Mouse (Mus musculus) thymus, postnatal 36 days (tissue): Measurements from ENCODE around the gene Ccdc14.
"Not testable (repeated sequence)": the region's sequence is repeated elsewhere in the genome, so short reads cannot be mapped to it uniquely, and the experiment has no call there.

Experiments used
- DNase-seq, 2 experiments: peaks; one replicate each; pipeline ENCODE4 v3.0.0; 2022; ENCODE audit warnings: mixed read lengths in 2 of 2

The Ccdc14 gene

GRCm38 (mm10) chr16:34690334-34691144 lies at the start of gene Ccdc14:
TSS of gene Ccdc14 (plus strand) at chr16:34690616.
- DNase-seq: peak; percentile 76 to 83

DNA sequence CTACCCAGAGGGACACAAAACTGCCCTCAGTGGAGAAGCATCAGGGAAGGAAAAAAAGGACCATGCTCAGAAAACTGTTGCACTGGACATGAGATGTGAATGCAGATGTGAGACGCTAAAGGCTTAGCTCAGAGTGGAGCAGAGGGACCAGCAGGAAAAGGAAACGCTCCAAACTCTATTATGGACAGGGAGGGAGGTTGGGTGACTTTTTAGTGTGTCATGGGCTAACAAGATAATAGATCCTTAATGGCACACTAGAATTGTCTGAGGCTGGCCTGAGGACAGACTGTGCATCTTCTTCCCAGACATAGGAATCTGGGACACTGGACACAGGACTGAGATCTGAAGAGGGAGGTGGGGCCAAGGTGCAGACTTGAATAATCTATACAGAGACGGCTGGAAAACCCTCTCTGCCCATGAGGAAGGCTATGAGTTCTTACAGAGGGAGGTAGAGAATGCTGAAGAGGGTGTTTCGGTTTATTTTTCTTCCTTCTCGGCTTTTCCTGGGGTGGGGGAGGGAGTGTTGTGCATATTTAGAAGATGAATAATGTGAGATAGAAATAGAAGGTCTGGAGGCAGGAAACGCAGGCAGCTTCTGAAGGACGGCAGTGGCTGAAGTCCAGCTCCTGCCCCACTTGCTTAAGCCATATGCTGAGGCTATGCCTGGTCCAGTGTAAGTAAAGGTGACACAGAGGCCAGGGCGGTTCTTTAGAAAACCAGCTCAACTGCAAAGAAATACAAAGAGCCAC lies 46.7 kb upstream of the Ccdc14 start:
- no peak for DNase-seq

- DNase-seq: no peak
Observed at GRCm38 (mm10) chr16:34649621-34650020, 40.8 kb upstream of the Ccdc14 start, which contains the start of gene Ropn1. TSS of gene Ropn1 (plus strand) at chr16:34649921.

GRCm38 (mm10) chr16:34653023-34653422 lies 37.4 kb upstream of the Ccdc14 start:
- no peak for DNase-seq

DNA sequence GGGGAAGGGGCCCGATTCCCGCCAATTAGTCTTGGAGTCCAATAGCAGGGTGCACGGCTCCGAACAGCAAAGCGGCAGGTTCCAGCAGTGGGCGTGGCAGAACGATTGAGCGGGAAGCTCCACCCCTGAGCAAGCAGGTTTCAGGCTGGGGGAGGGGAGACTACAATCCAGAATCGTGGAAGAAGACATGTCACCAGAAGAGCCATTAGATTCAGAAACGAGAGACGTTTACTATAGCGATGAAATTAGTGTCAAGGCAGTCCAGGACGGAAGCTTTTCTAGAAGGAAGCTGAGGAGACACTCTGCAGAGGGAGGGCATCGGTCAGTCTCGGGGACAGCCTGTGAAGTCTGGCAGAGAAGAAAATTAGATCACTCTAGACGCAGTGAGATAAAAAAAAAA lies 32.9 kb upstream of the Ccdc14 start:
- not testable (repeated sequence) for DNase-seq

GRCm38 (mm10) chr16:34657983-34658382 lies 32.4 kb upstream of the Ccdc14 start:
- no peak for DNase-seq

- DNase-seq: no peak
Observed at GRCm38 (mm10) chr16:34658388-34658787, 32.0 kb upstream of the Ccdc14 start.

GRCm38 (mm10) chr16:34664553-34664952 lies 25.9 kb upstream of the Ccdc14 start:
- no peak for DNase-seq

DNA sequence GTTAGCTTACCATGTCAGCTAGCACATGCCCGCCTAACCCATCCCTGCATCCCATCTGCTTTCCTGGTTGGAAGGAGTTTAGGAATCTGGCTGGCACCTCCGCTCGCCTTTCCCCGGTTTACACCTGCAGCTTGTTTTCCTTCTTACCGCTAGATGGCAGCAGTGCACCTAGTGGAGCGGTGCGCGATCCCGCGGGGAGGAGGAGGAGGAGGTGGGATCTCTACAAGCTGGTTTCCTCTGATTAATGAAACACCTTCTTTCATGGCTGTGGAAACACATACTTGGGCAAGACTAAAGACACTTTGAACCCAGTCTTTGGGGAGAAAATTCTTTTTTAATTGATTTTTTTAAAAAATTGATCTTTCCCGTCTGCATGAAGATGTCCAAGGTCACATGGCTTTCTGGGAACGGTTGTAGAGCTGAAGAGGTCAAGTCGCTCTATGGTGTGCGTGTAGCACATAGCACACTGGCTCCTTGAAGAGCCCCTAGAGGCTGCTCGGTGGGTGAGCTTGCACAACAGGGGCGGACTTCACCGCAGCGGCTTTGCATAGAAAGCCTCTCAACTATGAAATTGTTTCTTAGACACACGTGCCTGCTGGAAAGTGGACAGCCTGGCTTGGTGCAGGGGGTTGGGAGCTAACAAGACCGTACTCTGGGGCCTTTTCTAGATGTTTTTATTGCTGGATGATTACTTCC lies 23.2 kb upstream of the Ccdc14 start:
- peak; percentile 45 to 49 for DNase-seq

- DNase-seq: no peak
Observed at GRCm38 (mm10) chr16:34668341-34668740, 22.1 kb upstream of the Ccdc14 start.

DNA sequence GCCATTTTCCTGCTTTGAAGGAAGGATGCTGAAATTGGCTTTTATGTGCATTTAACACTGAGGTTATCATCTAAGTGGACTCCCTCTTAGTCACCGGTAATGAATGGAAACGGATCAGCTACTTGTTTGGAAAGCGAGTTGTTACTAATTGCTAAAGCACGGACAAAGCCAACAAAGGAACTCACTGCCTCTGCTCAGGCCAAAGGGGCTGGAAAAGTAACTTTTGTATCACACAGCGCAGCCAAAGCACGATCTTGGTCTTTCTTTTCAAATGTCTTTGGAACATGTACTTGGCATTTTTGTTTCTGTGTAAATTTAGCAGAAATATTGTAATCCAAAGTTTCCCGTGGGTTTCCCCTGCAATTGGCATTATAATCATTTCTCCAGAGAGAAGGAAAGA lies 18.4 kb upstream of the Ccdc14 start:
- no peak for DNase-seq

DNA sequence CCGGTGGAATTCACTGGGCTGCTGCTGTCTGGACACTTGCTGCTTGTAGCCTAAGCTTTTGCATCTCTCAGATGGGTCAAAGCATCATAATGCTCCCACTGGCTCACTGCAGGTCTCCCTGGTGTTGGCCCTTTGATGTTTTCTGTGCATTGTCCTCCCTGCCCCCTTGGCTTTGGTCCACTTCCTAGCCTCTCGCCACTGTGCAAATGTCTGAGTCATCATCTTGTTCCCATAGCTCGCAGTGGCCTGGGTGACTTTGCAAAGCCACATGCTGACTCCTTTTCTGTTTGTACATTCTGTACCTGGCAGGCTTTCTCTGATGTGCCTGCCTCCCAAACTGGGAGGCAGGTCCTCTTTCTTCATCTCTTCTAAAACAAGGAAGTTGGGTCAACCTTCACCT lies 17.6 kb upstream of the Ccdc14 start:
- DNase-seq: no peak

DNA sequence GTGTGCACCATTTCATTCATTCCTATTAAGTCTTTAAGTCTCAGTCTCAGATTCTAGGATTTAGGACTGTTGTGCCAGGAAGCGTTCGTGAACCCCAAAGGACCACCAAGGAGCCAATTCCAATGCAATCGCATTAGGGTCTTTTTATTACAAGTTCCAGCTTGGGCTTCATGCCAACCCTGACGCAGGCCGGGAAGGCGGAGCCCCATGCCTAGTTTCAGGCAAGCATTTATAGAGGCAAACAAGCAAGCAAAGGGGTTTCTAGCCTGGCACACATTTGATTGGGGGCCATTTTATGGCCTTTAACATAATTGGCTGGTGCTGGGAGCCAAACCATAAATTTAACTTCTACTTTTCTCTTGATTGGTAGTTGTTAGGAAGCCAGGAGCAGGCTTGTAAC lies 16.1 kb upstream of the Ccdc14 start:
- DNase-seq: no peak

DNA sequence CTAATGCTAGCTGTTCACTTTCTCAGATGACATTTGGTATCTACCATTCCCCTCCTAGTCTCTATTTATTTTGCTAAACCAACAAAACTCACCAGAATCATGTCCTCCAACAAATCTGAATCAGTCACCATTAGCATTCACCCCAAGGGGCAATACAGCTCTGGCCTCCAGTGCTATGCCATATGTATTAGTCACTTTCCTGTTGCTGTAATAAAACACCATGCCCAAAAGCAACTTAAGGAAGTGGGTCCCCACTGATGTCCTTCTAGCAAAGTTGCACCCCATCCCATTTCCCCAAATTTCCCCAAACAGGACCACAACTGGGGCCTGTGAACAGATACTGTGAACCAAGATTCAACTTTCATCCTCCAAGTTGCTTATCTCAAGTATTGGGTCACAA lies 8.6 kb upstream of the Ccdc14 start:
- no peak for DNase-seq

DNA sequence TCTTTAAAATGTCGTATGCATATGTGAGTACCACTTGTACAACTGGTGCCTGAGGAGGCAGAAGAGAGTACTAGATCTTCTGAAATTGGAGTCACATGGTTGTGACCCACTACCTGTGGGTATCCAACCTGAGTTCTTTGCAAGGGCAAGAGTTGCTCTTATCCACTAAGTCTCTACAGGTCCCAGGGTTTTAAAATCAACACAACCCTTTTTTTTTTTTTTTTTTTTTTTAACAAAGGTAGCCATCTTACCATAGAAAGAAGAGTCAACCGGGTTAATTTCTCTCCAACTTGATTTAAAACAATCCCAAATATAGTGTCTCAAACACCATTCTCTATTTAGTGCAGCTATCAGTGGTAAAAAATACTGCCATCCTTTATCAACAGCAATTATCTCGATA lies 537 bp upstream of the Ccdc14 start:
- no peak for DNase-seq

- no peak for DNase-seq
Observed at GRCm38 (mm10) chr16:34691156-34691555, 740 bp downstream of the Ccdc14 start.

GRCm38 (mm10) chr16:34694477-34694876 lies 4.1 kb downstream of the Ccdc14 start:
- DNase-seq: no peak

- not testable (repeated sequence) for DNase-seq
Observed at GRCm38 (mm10) chr16:34698721-34699120, 8.3 kb downstream of the Ccdc14 start.

DNA sequence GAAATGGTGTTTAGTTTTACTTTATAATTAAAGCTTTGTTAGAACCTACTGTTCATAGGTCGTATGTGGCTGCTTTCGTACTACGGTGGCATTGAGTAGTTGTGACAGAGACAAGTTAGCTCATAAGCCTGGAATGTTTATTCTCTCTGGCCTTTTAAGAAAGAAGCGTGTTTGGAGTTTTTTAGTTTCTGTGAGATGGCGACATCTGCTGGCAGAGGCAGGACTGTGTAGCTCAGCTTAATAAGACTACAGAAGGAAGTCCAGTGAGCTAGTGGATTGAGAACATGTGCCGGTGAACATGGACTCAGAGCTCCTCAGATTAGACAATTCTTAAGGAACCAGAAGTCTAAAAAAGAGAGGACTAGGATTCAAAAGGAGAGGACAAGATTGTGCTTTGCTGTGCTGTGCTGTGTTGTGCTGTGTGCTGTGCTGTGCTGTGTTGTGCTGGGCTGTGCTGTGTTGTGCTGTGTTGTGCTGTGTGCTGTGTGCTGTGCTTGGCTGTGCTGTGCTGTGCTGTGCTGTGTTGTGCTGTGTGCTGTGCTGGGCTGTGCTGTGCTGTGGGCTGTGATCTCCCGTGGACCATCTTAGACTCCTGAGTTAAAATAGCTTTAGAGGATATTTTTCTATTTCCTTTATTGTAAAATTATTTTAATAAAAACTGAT lies 9.9 kb downstream of the Ccdc14 start:
- DNase-seq: peak; percentile 34 to 42

DNA sequence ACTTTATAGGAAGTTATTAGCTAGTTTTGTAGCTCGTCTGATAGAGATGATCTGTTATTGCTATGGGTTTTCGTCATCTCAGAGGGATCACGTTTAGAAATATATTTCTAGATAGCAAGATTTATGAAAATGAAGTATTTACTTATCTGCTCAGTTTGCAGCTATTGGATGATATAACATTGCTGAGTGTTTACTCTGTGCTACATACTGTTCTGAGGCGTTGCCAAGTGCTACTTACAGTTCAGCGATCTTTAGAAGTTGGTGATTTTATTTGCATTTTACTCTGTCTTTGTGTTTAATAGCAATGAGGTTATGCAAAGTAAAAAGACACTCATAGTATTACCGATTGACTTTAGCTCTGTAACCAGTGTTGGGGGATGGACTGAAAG lies 10.4 kb downstream of the Ccdc14 start:
- no peak for DNase-seq

- DNase-seq: no peak
Observed at GRCm38 (mm10) chr16:34706019-34706418, 15.6 kb downstream of the Ccdc14 start.

- DNase-seq: no peak
Observed at GRCm38 (mm10) chr16:34706487-34706946, 16.1 kb downstream of the Ccdc14 start.

DNA sequence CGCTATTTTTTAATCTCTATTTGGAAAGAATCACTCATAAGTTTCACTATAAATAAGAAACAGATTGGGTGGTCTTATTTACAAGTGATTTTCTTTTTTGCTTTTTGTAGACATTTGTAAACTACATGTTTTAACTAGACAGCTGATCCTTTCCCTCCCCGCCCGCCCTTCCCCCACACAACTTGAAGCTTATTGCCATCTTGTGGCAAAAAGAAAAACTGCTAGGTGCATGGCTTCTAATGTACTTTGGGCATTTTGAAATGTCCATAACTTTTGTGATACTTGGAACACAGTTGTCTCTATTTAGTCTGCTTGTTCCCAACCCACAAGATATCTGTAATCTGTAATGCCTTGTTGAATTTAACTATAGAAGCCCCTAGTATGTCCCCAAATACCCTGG lies 21.1 kb downstream of the Ccdc14 start:
- no peak for DNase-seq
